Mouse (Mus musculus): ENCODE measurements around the gene Tm9sf1.

Gene Tm9sf1

DNA sequence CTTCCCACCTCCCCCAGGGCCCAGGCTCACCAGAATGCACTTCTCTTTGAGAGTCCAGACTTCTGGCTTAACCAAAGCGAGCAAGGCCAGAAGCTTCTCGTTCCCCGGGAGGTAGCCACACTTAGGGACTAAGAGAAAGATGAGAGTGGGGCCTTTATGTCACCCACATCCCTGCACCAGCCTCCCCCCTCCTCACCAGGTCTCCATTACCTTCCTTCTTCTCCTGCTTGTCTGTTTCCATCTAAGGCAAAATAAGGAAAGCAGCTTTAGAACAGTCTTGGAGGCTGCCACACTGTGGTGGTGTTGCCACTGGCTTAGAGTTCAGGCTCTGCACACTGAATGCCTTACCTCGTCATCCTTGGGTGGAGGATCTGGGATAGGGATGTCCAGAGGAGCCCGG is 54.3 kb downstream of the Tm9sf1 start:
- DNase-seq = no peak

DNA sequence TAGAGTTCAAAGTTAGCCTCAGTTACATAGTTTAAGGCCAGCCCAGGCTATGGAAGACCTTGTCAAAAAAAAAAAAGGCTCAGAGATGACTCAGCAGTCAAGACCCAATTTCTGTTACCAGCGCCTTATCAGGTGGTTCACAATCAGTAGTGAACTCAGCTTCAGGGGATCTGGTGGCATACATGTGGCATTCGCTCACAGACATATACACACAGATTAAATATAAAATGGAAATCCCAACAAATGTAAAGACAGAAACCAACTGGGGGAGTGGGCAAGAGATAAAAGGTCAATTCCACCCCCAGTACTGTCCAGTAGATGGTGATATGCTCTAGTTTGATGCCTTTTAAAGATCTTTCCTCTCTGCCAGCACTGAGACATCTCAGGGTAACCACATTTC is 57.5 kb downstream of the Tm9sf1 start:
- no peak for DNase-seq
